Mouse (Mus musculus): Measurements from ENCODE around the gene Rrm1. TPM values are rescaled to one million over a fixed set of nuclear protein-coding genes. Genes with fewer than 3 reads are reported as not detected.

Gene Rrm1
- polyA plus RNA-seq (2017; shearing (Covaris generic)): 10 to 100 TPM; 51.7 to 53.1 TPM

GRCm38 (mm10) chr7:102441657-102442391 lies at the start of gene Rrm1:
Gene Rrm1, plus strand, starts transcription at chr7:102441695.

GRCm38 (mm10) chr7:102481579-102481978 lies 40.1 kb downstream of the Rrm1 start, which contains the start of gene Olfr543:
Gene Olfr543, minus strand, starts transcription at chr7:102481679.

GRCm38 (mm10) chr7:102488161-102488560 lies 46.7 kb downstream of the Rrm1 start, which contains the start of gene Olfr544:
Gene Olfr544, minus strand, starts transcription at chr7:102488313.

GRCm38 (mm10) chr7:102499473-102499872 lies 58.0 kb downstream of the Rrm1 start, which contains the start of gene Olfr545:
Gene Olfr545, minus strand, starts transcription at chr7:102499573.

Other genes starting within 250 kb of the Rrm1 start
- 10 to 100 TPM; 23.6 to 25.2 TPM for gene Nup98, start 231.5 kb upstream of the Rrm1 start, polyA plus RNA-seq (2017; shearing (Covaris generic))
- gene Pgap2, start 231.5 kb upstream of the Rrm1 start, polyA plus RNA-seq (2017; shearing (Covaris generic)): 10 to 100 TPM; 33.8 to 47.5 TPM
- gene Rhog, start 185.6 kb upstream of the Rrm1 start, polyA plus RNA-seq (2017; shearing (Covaris generic)): 100 to 1,000 TPM; 350 to 377 TPM
- gene Stim1, start 173.9 kb upstream of the Rrm1 start, polyA plus RNA-seq (2017; shearing (Covaris generic)): 10 to 100 TPM; 61.4 to 81.9 TPM
- gene Olfr543, start 40.0 kb downstream of the Rrm1 start, polyA plus RNA-seq (2017; shearing (Covaris generic)): under 1 TPM in 1 of 2 experiments, not detected in 1; 0.12 TPM
- gene Olfr544, start 46.6 kb downstream of the Rrm1 start, polyA plus RNA-seq (2017; shearing (Covaris generic)): under 1 TPM in 1 of 2 experiments, not detected in 1; 0.84 TPM
- gene Olfr545, start 57.9 kb downstream of the Rrm1 start, polyA plus RNA-seq (2017; shearing (Covaris generic)): under 1 TPM in 1 of 2 experiments, not detected in 1; 0.41 TPM
- not detected for gene Olfr547, start 93.1 kb downstream of the Rrm1 start, polyA plus RNA-seq (2017; shearing (Covaris generic))
- gene Olfr548-ps1, start 99.2 kb downstream of the Rrm1 start, polyA plus RNA-seq (2017; shearing (Covaris generic)): not detected
- not detected for gene Olfr549, start 108.2 kb downstream of the Rrm1 start, polyA plus RNA-seq (2017; shearing (Covaris generic))
- gene Trim21, start 123.8 kb downstream of the Rrm1 start, polyA plus RNA-seq (2017; shearing (Covaris generic)): 100 to 1,000 TPM in 1 of 2 experiments, 10 to 100 TPM in 1; 88.3 to 105 TPM
- not detected for gene Olfr550, start 129.7 kb downstream of the Rrm1 start, polyA plus RNA-seq (2017; shearing (Covaris generic))
- not detected for gene Olfr551, start 150.2 kb downstream of the Rrm1 start, polyA plus RNA-seq (2017; shearing (Covaris generic))
- under 1 TPM in 1 of 2 experiments, not detected in 1; 0.04 TPM for gene Olfr552, start 156.1 kb downstream of the Rrm1 start, polyA plus RNA-seq (2017; shearing (Covaris generic))
- under 1 TPM in 1 of 2 experiments, not detected in 1; 0.41 TPM for gene Olfr553, start 176.5 kb downstream of the Rrm1 start, polyA plus RNA-seq (2017; shearing (Covaris generic))
- under 1 TPM in 1 of 2 experiments, not detected in 1; 0.45 TPM for gene Olfr554, start 196.7 kb downstream of the Rrm1 start, polyA plus RNA-seq (2017; shearing (Covaris generic))
- not detected for gene Olfr555, start 217.1 kb downstream of the Rrm1 start, polyA plus RNA-seq (2017; shearing (Covaris generic))
- under 1 TPM in 1 of 2 experiments, not detected in 1; 0.07 TPM for gene Olfr556, start 223.2 kb downstream of the Rrm1 start, polyA plus RNA-seq (2017; shearing (Covaris generic))
- 1 to 10 TPM; 8.6 to 9.5 TPM for gene Trim68, start 245.6 kb downstream of the Rrm1 start, polyA plus RNA-seq (2017; shearing (Covaris generic))